Mouse (Mus musculus): ENCODE data around the gene Tmem233. TPM values are rescaled to one million over a fixed set of nuclear protein-coding genes. Genes with fewer than 3 reads are reported as not detected.

Gene Tmem233
- total and polyA plus RNA-seq, 3 experiments, result 6.0 TPM; not detected in 2

GRCm38 (mm10) chr5:116052171-116052570 lies 30.9 kb downstream of the Tmem233 start:
- Histone ChIP-seq H3K27ac (ENCODE audit: control insufficient read depth, low read depth, low read length) (no peak overlapping the region), H3K9ac (ENCODE audit: control insufficient read depth, low read depth, low read length, poor library complexity, severe bottlenecking) (no peak overlapping the region), H3K4me1 (ENCODE audit: control insufficient read depth in 1 of 2, insufficient read depth in 2 of 2, low read length in 2 of 2) (no peaks in the 10 kb centered on the region), H3K36me3 (ENCODE audit: control insufficient read depth in 1 of 2, insufficient read depth in 2 of 2, low read length in 2 of 2) (no peaks in the 10 kb centered on the region), H3K4me3 (ENCODE audit: control insufficient read depth in 1 of 2, insufficient read depth in 1 of 2, low read depth in 2 of 2, low read length in 2 of 2) (no peak overlapping the region), H3K27me3 (ENCODE audit: control insufficient read depth in 1 of 2, insufficient read depth in 2 of 2, low read length in 2 of 2) (no peaks in the 10 kb centered on the region), H3K9me3 (replicated peaks; ENCODE audit: insufficient read depth, low read length) (no peaks in the 10 kb centered on the region), H3K79me2 (ENCODE audit: control insufficient read depth, insufficient read depth, low read length, poor library complexity) (no peaks in the 10 kb centered on the region)
- TF ChIP-seq ZMIZ1 (IDR thresholded peaks at IDR 0.05; ENCODE audit: low read depth, low read length) (no peak), KAT2A (conservative IDR thresholded peaks at IDR 0.05; ENCODE audit: low read depth, low read length) (no peak), ELF1 (IDR thresholded peaks at IDR 0.05; ENCODE audit: low read depth, low read length) (no peak), ZNF384 (IDR thresholded peaks at IDR 0.05; ENCODE audit: low read depth, low read length) (no peak), CHD1 (IDR thresholded peaks at IDR 0.05; ENCODE audit: low read depth, low read length) (no peak), TAL1 (IDR thresholded peaks at IDR 0.05; ENCODE audit: low read length) (no peak), HCFC1 (IDR thresholded peaks at IDR 0.05; ENCODE audit: low read depth, low read length) (no peak), POLR2AphosphoS5 (IDR thresholded peaks at IDR 0.05; ENCODE audit: borderline replicate concordance, low read depth, low read length) (no peak), UBTF (IDR thresholded peaks at IDR 0.05; ENCODE audit: borderline replicate concordance, insufficient read depth, low read depth, low read length) (no peak), NRF1 (IDR thresholded peaks at IDR 0.05; ENCODE audit: insufficient read depth, low read depth, low read length, poor library complexity, severe bottlenecking) (no peak), GABPA (IDR thresholded peaks at IDR 0.05; ENCODE audit: low read depth, low read length) (no peak), RAD21 (IDR thresholded peaks at IDR 0.05; ENCODE audit: low read depth, low read length) (no peak)
- DNase-seq (ENCODE audit: low read depth, low spot score), result no peak

DNA sequence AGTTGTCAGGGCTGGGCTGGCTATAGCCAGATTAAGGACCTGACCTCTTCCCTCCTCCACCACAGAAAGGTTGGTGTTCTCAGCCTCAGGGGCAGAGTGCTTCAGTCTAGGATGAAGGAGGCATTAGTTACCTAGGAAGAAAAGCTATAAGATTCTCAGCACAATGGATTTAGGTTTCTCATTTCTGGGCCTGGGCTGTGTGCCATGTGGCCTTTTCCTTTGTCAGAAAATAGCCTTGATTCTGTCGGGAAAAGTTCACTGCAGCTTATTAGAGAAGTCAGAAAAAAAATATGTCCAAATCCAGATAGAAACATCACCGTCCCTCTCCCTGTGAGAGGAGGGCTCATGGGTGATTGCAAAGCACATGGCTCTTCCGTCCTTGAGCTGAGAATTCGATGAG lies 33.2 kb downstream of the Tmem233 start:
- no peak overlapping the region for H3K27ac ChIP-seq (ENCODE audit: control insufficient read depth, low read depth, low read length)
- H3K4me1 ChIP-seq (ENCODE audit: control insufficient read depth in 1 of 2, insufficient read depth in 2 of 2, low read length in 2 of 2), result no peaks in the 10 kb centered on the region
- H3K4me3 ChIP-seq (ENCODE audit: control insufficient read depth in 1 of 2, insufficient read depth in 1 of 2, low read depth in 2 of 2, low read length in 2 of 2), result no peak overlapping the region
- no peaks in the 10 kb centered on the region for H3K79me2 ChIP-seq (ENCODE audit: control insufficient read depth, insufficient read depth, low read length, poor library complexity)
- H3K9ac ChIP-seq (ENCODE audit: control insufficient read depth, low read depth, low read length, poor library complexity, severe bottlenecking), result no peak overlapping the region
- TF ChIP-seq CHD2 (IDR thresholded peaks at IDR 0.05; ENCODE audit: low read length) (no peak), MXI1 (IDR thresholded peaks at IDR 0.05; ENCODE audit: low read depth, low read length) (no peak), MAFK (IDR thresholded peaks at IDR 0.05; ENCODE audit: borderline replicate concordance, low read depth, low read length) (no peak), POLR2AphosphoS5 (IDR thresholded peaks at IDR 0.05; ENCODE audit: borderline replicate concordance, low read depth, low read length) (no peak), MYB (IDR thresholded peaks at IDR 0.05; ENCODE audit: low read depth, low read length) (no peak), ZC3H11A (IDR thresholded peaks at IDR 0.05; ENCODE audit: low read depth, low read length) (no peak), ZMIZ1 (IDR thresholded peaks at IDR 0.05; ENCODE audit: low read depth, low read length) (no peak), NELFE (IDR thresholded peaks at IDR 0.05; ENCODE audit: low read depth, low read length) (no peak), ZNF384 (IDR thresholded peaks at IDR 0.05; ENCODE audit: low read depth, low read length) (no peak), POLR2A (IDR thresholded peaks at IDR 0.05; ENCODE audit: control insufficient read depth in 1 of 2, insufficient read depth in 1 of 2, low read depth in 1 of 2, low read length in 2 of 2, poor library complexity in 1 of 2) (no peak), USF1 (IDR thresholded peaks at IDR 0.05; ENCODE audit: low read depth, low read length) (no peak)
- no peaks in the 10 kb centered on the region for H3K36me3 ChIP-seq (ENCODE audit: control insufficient read depth in 1 of 2, insufficient read depth in 2 of 2, low read length in 2 of 2)
- no peaks in the 10 kb centered on the region; a peak in 1 of 4 replicates for H3K27me3 ChIP-seq (ENCODE audit: control insufficient read depth in 1 of 2, insufficient read depth in 2 of 2, low read length in 2 of 2)
- H3K9me3 ChIP-seq (replicated peaks; ENCODE audit: insufficient read depth, low read length), result no peaks in the 10 kb centered on the region
- no peak for DNase-seq (ENCODE audit: low read depth, low spot score)
